Comparison of ENCODE assay signal across 22 mouse cellular contexts in genomic region chr19:28442161-28442560, GRCm38 (mm10).
DNase-seq lines count a peak whose midpoint lies in the region; ATAC-seq and TF ChIP-seq lines count a peak whose summit lies in the region.
"Had no signal": no experiment of that assay in that cellular context is flagged by ENCODE, and none has a peak within 500 bp of the region (broad histone marks: within the 10 kb centered on the region; RNA-seq: fewer than 3 reads in every experiment).

No protein-coding gene starts in this region.

- no peak for ATAC-seq in kidney, embryonic 16.5 days (ENCODE audit: low FRiP score, low TSS enrichment)
- ATAC-seq: activated CD4-positive, CD25-positive, alpha-beta regulatory T cell, adult 4 months; CD4-positive, CD25-positive, alpha-beta regulatory T cell, adult 4 months; Patski had no signal

- no peak overlapping the region for H3K4me3 ChIP-seq in kidney, embryonic 16.5 days (ENCODE audit: low read length)
- no peak overlapping the region for H3K4me3 ChIP-seq in kidney, adult 2 months (ENCODE audit: insufficient read depth, low read depth, low read length)
- no peak overlapping the region for H3K4me3 ChIP-seq in layer of hippocampus, adult 2 months

- no peak overlapping the region for H3K27ac ChIP-seq in kidney, embryonic 16.5 days (ENCODE audit: low read length)
- no peak overlapping the region for H3K27ac ChIP-seq in kidney, adult 2 months (ENCODE audit: insufficient read depth, low read depth, low read length)
- peak overlapping the region; percentile 75 for H3K27ac ChIP-seq in layer of hippocampus, adult 2 months

- H3K36me3 ChIP-seq in kidney, embryonic 16.5 days (ENCODE audit: insufficient read depth, low read length), result no peaks in the 10 kb centered on the region
- H3K36me3 ChIP-seq in kidney, adult 2 months (ENCODE audit: control insufficient read depth, insufficient read depth, low read length), result no peaks in the 10 kb centered on the region
- H3K36me3 ChIP-seq: G1E had no signal

- H3K4me2 ChIP-seq in kidney, embryonic 16.5 days (replicated peaks; ENCODE audit: low read depth, low read length), result no peak overlapping the region

- TF ChIP-seq CTCF in kidney, adult 2 months (conservative IDR thresholded peaks at IDR 0.05; ENCODE audit: insufficient read depth, insufficient read length, low read depth, low read length), result no peak
- TF ChIP-seq CTCF in layer of hippocampus, adult 2 months (conservative IDR thresholded peaks at IDR 0.05), result no peak

- WGBS in kidney, embryonic 16.5 days, result 92% methylated on average over 4 of the region's 4 CpGs
- WGBS in kidney, adult 2 months, result 64% methylated on average over 4 of the region's 4 CpGs

- TF ChIP-seq POLR2A in kidney, adult 2 months (IDR thresholded peaks at IDR 0.05; ENCODE audit: low read depth, low read length), result no peak

- H3K27me3 ChIP-seq in kidney, embryonic 16.5 days (ENCODE audit: insufficient read depth, low read length), result no peaks in the 10 kb centered on the region
- no peaks in the 10 kb centered on the region for H3K27me3 ChIP-seq in kidney, adult 2 months (replicated peaks; ENCODE audit: control insufficient read depth, insufficient read depth, low read length)
- H3K27me3 ChIP-seq: CH12.LX, Patski had no signal

- no peaks in the 10 kb centered on the region for H3K4me1 ChIP-seq in kidney, embryonic 16.5 days (ENCODE audit: insufficient read depth, low read length)
- peaks cover 18% of the 10 kb centered on the region; the same call in 1 of the 2 replicates for H3K4me1 ChIP-seq in kidney, adult 2 months (ENCODE audit: control insufficient read depth, insufficient read depth, low read length)

- H3K9ac ChIP-seq in kidney, embryonic 16.5 days (replicated peaks; ENCODE audit: low read length), result no peak overlapping the region

- DNase-seq in kidney, adult 11 months, result peak; percentile 23
- peak; percentile 64 for DNase-seq in kidney, adult 2 months
- no peak for DNase-seq in kidney, adult 18-20 months
- DNase-seq in kidney, adult 9 months, result peak; percentile 76
- no peak for DNase-seq in kidney, postnatal 10 days
- no peak for DNase-seq in layer of hippocampus, adult 2 months (ENCODE audit: low spot score in 2 of 2)
- DNase-seq in layer of hippocampus, adult 9-11 months, result no peak
- DNase-seq: adrenal gland, adult 2 months; adrenal gland, adult 8-10 months; adrenal gland, postnatal 10 days; adrenal gland, postnatal 14 days; adrenal gland, postnatal 25 days; adrenal gland, postnatal 36 days; B cell, adult 2 months; cerebellum, adult 11 months; cerebellum, adult 11-12 months had no signal

- H3K9me3 ChIP-seq in kidney, embryonic 16.5 days (ENCODE audit: low read length), result no peaks in the 10 kb centered on the region
- H3K9me3 ChIP-seq: G1E had no signal

Comparison
In these comparisons a context has a peak if more than half of its experiments do, and no peak if none do; other contexts are left out.
1. DNase-seq: peak in kidney, adult 11 months (single experiment), kidney, adult 2 months (single experiment) and kidney, adult 9 months (single experiment); none in kidney, adult 18-20 months (single experiment), kidney, postnatal 10 days (single experiment), layer of hippocampus, adult 2 months (0 of 2) and layer of hippocampus, adult 9-11 months (single experiment).